Mouse (Mus musculus): ENCODE results near the gene Rarg.

DNA sequence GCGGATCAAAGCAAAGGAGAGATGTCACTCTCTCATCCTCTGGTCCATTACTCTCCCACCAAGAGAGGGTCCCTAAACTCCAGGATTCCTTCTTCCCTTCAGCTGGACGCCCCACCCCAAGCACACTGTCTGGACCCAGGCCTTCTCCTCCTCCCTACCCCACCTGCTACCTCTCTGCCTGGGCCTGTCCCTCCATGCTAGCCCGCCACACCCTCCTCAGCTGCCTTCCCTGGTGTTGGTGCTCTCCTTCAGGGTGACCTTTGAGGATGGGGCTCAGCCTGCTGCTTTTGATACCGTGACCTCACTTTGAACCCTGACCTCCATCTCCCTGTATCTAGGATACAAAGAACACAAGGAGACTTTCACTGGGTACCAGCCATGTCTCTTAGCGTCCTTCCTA, 6.8 kb downstream of the Rarg start:
- TF ChIP-seq CTCF (conservative IDR thresholded peaks at IDR 0.05; ENCODE audit: low read length) (no peak), NANOG (IDR thresholded peaks at IDR 0.05; ENCODE audit: borderline replicate concordance, low read length) (no peak), POU5F1 (IDR thresholded peaks at IDR 0.05; ENCODE audit: borderline replicate concordance, low read length) (no peak)

All from E14TG2a.4 (cell line).